Mouse (Mus musculus): ENCODE results near the gene Xpnpep3. TPM values are rescaled to one million over a fixed set of nuclear protein-coding genes. Genes with fewer than 3 reads are reported as not detected.

Gene Xpnpep3
- polyA plus RNA-seq, 2 experiments, result 3.0 to 3.2 TPM

DNA sequence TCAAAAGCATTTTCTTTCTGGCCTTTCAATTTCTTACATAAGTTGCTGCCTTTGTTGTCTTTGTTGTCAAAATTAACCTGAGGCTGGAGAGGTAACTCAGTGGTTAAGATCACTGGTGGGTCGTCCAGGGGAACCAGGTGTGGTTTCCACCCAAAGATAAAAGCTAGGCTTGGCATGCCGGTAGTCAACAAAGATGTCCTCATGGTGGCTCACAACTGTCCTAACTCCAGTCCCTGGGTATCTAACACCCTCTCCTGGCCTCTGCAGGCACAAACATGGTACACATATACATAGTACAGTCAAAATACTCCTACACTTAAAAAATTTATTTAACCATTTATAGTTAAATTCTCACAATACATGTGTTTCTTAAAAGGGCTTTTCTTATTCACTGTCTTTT, 28.0 kb downstream of the Xpnpep3 start:
- H3K4me3 ChIP-seq (ENCODE audit: insufficient read depth in 1 of 2, low read depth in 2 of 2, low read length in 2 of 2), result no peak overlapping the region
- no peak overlapping the region for H3K9ac ChIP-seq (replicated peaks)
- 34% methylated on average over 2 of the region's 2 CpGs for WGBS (ENCODE audit: insufficient replicate concordance)
- H3K36me3 ChIP-seq (replicated peaks; ENCODE audit: control insufficient read depth, insufficient read depth, low read depth), result peaks cover 12% of the 10 kb centered on the region
- ATAC-seq (ENCODE audit: insufficient read depth) (no peak), DNase-seq (ENCODE audit: low read depth in 3 of 3, low spot score in 3 of 3) (no peak)
- no peak overlapping the region for H3K4me2 ChIP-seq (ENCODE audit: low read depth)
- no peak for TF ChIP-seq EP300 (IDR thresholded peaks at IDR 0.05; ENCODE audit: low read depth)
- TF ChIP-seq CTCF (IDR thresholded peaks at IDR 0.05; ENCODE audit: low read depth), result peak; percentile 13; the same call in 1 of the 2 replicates
- H3K9me3 ChIP-seq (ENCODE audit: control insufficient read depth, low read length), result no peaks in the 10 kb centered on the region
- no peak overlapping the region for H3K27ac ChIP-seq
- peaks cover 0 to 3% of the 10 kb centered on the region in 2 experiments; a peak in 1 of 4 replicates for H3K4me1 ChIP-seq (replicated peaks; ENCODE audit: control insufficient read depth in 2 of 2, insufficient read depth in 2 of 2, low read length in 1 of 2)
- H3K27me3 ChIP-seq (ENCODE audit: control insufficient read depth, insufficient read depth, low read length), result no peaks in the 10 kb centered on the region

DNA sequence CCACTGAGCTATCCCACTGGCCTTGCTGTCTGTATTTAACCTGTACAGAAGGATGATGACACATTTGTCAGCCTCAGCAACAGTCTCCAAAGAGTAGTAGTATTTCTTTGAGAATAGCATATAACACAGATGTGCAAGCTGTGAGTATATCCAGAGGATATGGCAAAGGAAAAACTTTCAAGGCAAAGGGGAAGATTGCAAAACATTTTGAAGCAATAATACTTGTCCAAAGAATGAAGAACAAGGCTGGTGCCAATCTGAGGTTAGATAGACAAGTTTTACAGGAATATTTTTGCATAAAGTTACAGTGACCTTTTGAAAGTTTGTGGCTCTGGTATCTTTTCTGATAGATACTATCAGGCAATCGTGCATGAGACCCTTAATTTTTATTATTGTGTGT, 31.3 kb downstream of the Xpnpep3 start:
- no peak for DNase-seq (ENCODE audit: low read depth in 3 of 3, low spot score in 3 of 3)
- 79% methylated on average over 1 of the region's 1 CpGs for WGBS (ENCODE audit: insufficient replicate concordance)
- H3K9me3 ChIP-seq (ENCODE audit: control insufficient read depth, low read length), result no peaks in the 10 kb centered on the region
- no peak overlapping the region for H3K27ac ChIP-seq
- no peak for TF ChIP-seq EP300 (IDR thresholded peaks at IDR 0.05; ENCODE audit: low read depth)
- TF ChIP-seq CTCF (IDR thresholded peaks at IDR 0.05; ENCODE audit: low read depth), result no peak
- H3K36me3 ChIP-seq (replicated peaks; ENCODE audit: control insufficient read depth, insufficient read depth, low read depth), result peaks cover 12% of the 10 kb centered on the region
- H3K4me1 ChIP-seq (replicated peaks; ENCODE audit: control insufficient read depth in 2 of 2, insufficient read depth in 2 of 2, low read length in 1 of 2), result no peaks in the 10 kb centered on the region
- H3K27me3 ChIP-seq (ENCODE audit: control insufficient read depth, insufficient read depth, low read length), result no peaks in the 10 kb centered on the region
- H3K4me3 ChIP-seq (ENCODE audit: insufficient read depth in 1 of 2, low read depth in 2 of 2, low read length in 2 of 2), result no peak overlapping the region
- ATAC-seq (ENCODE audit: insufficient read depth), result no peak
- H3K9ac ChIP-seq (replicated peaks), result no peak overlapping the region
- H3K4me2 ChIP-seq (ENCODE audit: low read depth), result no peak overlapping the region

DNA sequence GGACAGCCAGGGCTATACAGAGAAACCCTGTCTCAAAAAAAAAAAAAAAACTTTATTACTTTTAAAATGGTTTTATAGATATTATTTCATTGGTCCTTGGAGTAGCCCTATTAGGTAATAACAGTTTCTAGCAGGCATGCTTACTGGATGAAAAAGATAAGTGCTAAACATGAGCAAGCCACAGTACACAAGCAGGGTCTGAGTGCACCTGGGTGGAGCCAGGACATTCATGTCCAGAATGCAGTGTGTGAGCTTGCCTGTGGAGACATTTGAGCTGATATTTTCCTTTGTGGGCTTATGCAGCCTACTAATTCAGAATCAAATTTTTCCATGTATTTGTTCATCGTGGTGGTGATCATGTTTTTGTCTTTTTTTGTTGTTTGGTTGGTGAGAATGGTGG, 38.4 kb downstream of the Xpnpep3 start:
- no peak overlapping the region for H3K9ac ChIP-seq (replicated peaks)
- H3K4me2 ChIP-seq (ENCODE audit: low read depth), result no peak overlapping the region
- no peaks in the 10 kb centered on the region for H3K4me1 ChIP-seq (replicated peaks; ENCODE audit: control insufficient read depth in 2 of 2, insufficient read depth in 2 of 2, low read length in 1 of 2)
- H3K4me3 ChIP-seq (ENCODE audit: insufficient read depth in 1 of 2, low read depth in 2 of 2, low read length in 2 of 2), result no peak overlapping the region
- no peak overlapping the region for H3K27ac ChIP-seq
- H3K36me3 ChIP-seq (replicated peaks; ENCODE audit: control insufficient read depth, insufficient read depth, low read depth), result peaks cover 9% of the 10 kb centered on the region
- DNase-seq (ENCODE audit: low read depth in 3 of 3, low spot score in 3 of 3), result no peak
- no peak for TF ChIP-seq EP300 (IDR thresholded peaks at IDR 0.05; ENCODE audit: low read depth)
- TF ChIP-seq CTCF (IDR thresholded peaks at IDR 0.05; ENCODE audit: low read depth), result no peak
- no peaks in the 10 kb centered on the region for H3K9me3 ChIP-seq (ENCODE audit: control insufficient read depth, low read length)
- no peak for ATAC-seq (ENCODE audit: insufficient read depth)
- H3K27me3 ChIP-seq (ENCODE audit: control insufficient read depth, insufficient read depth, low read length), result no peaks in the 10 kb centered on the region
- WGBS (ENCODE audit: insufficient replicate concordance), result 96% methylated on average over 1 of the region's 1 CpGs

DNA sequence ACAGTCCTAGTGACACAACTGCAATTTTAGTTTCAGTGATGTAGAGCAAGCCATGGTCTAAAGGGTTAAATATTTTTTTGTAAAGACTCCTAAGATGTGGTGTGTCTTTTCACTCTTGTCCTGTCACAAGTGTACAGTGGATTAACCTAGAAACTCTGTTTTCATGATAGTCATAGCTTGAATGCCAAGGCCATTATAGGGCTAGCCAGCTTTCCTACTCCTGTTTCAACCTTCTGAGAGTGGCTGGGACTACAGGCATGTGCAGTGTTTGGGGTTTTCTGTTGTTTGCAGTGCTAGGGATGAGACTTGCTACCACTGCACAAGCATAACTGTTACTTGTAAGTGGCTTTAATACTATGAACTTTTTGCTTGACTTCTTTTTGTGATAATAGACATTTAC, 39.3 kb downstream of the Xpnpep3 start:
- Histone ChIP-seq H3K36me3 (replicated peaks; ENCODE audit: control insufficient read depth, insufficient read depth, low read depth) (peaks cover 9% of the 10 kb centered on the region), H3K4me2 (ENCODE audit: low read depth) (no peak overlapping the region)
- TF ChIP-seq CTCF (IDR thresholded peaks at IDR 0.05; ENCODE audit: low read depth), result no peak
- no peak for TF ChIP-seq EP300 (IDR thresholded peaks at IDR 0.05; ENCODE audit: low read depth)

DNA sequence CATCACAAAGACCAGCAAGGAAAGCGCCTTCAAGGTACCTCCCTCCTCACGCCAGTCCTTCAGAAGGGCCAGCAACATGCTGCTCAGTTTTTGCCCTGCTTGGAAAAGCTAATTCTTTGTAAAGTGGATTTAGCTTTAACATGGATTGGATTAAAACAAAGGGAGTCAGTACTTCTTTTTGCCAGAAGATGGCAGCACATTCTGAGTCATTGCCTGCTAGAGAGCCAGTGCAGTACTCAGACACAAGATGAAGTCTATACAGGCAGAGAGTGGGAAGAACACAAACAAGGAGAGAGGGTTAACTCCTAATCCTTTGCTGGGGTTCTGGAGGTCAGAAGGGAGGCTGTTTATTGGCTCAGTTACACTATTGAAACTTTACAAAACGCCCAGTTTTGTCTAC, 48.5 kb downstream of the Xpnpep3 start:
- Histone ChIP-seq H3K4me3 (ENCODE audit: insufficient read depth in 1 of 2, low read depth in 2 of 2, low read length in 2 of 2) (no peak overlapping the region), H3K9ac (replicated peaks) (no peak overlapping the region), H3K36me3 (replicated peaks; ENCODE audit: control insufficient read depth, insufficient read depth, low read depth) (peaks cover 2% of the 10 kb centered on the region; the same call in 1 of the 2 replicates), H3K27me3 (ENCODE audit: control insufficient read depth, insufficient read depth, low read length) (no peaks in the 10 kb centered on the region), H3K4me2 (ENCODE audit: low read depth) (no peak overlapping the region), H3K9me3 (ENCODE audit: control insufficient read depth, low read length) (no peaks in the 10 kb centered on the region), H3K27ac (no peak overlapping the region), H3K4me1 (replicated peaks; ENCODE audit: control insufficient read depth in 2 of 2, insufficient read depth in 2 of 2, low read length in 1 of 2) (no peaks in the 10 kb centered on the region)
- DNase-seq (ENCODE audit: low read depth in 3 of 3, low spot score in 3 of 3) (peak; percentile 26 to 47 (median 42)), ATAC-seq (ENCODE audit: insufficient read depth) (no peak)
- TF ChIP-seq EP300 (IDR thresholded peaks at IDR 0.05; ENCODE audit: low read depth) (no peak), CTCF (IDR thresholded peaks at IDR 0.05; ENCODE audit: low read depth) (peak; percentile 81)
- WGBS (ENCODE audit: insufficient replicate concordance), result 37% methylated on average over 3 of the region's 3 CpGs

More for the DNA sequence above, 39.3 kb downstream of the Xpnpep3 start:
- Histone ChIP-seq H3K27me3 (ENCODE audit: control insufficient read depth, insufficient read depth, low read length) (no peaks in the 10 kb centered on the region), H3K9me3 (ENCODE audit: control insufficient read depth, low read length) (no peaks in the 10 kb centered on the region), H3K4me1 (replicated peaks; ENCODE audit: control insufficient read depth in 2 of 2, insufficient read depth in 2 of 2, low read length in 1 of 2) (no peaks in the 10 kb centered on the region), H3K4me3 (ENCODE audit: insufficient read depth in 1 of 2, low read depth in 2 of 2, low read length in 2 of 2) (no peak overlapping the region), H3K9ac (replicated peaks) (no peak overlapping the region), H3K27ac (no peak overlapping the region)
- ATAC-seq (ENCODE audit: insufficient read depth) (no peak), DNase-seq (ENCODE audit: low read depth in 3 of 3, low spot score in 3 of 3) (no peak)
